Mouse (Mus musculus) kidney, postnatal 0 days (tissue): ENCODE measurements around the gene Gpm6a. TPM values are rescaled to one million over a fixed set of nuclear protein-coding genes. Genes with fewer than 3 reads are reported as not detected.

ENCODE experiments used
- ATAC-seq: fragments of 200-750 bp; cut with Nextera tagmentation; replicated peaks from 2 replicates; pipeline ENCODE4 v1.8.0; 2017; ENCODE audit warnings: low read depth, moderate number of reproducible peaks, moderate TSS enrichment, moderate library complexity; ENCODE audit not compliant: low FRiP score
- DNase-seq: peaks from one replicate; pipeline ENCODE4 v3.0.0-alpha.2; 2016; ENCODE audit warnings: low spot score
- H3K27ac ChIP-seq: fragments of 300-500 bp; sonication (generic); 2 replicates; pipeline ENCODE4 v1.5.1; 2014; ENCODE audit warnings: mild to moderate bottlenecking
- H3K27me3 ChIP-seq: fragments of 300-500 bp; sonication (generic); 2 replicates; pipeline ENCODE4 v1.6.1; 2014; ENCODE audit warnings: low read length, mixed read lengths; ENCODE audit not compliant: insufficient read depth
- H3K36me3 ChIP-seq: fragments of 300-500 bp; sonication (generic); 2 replicates; pipeline ENCODE4 v1.6.1; 2014; ENCODE audit warnings: low read length, mixed read lengths; ENCODE audit not compliant: insufficient read depth
- H3K4me1 ChIP-seq: fragments of 300-500 bp; sonication (generic); replicated peaks from 2 replicates; pipeline ENCODE4 v1.6.1; 2014; ENCODE audit warnings: antibody characterized with exemption, low read length, mixed read lengths; ENCODE audit not compliant: insufficient read depth
- H3K4me2 ChIP-seq: fragments of 300-500 bp; sonication (generic); 2 replicates; pipeline ENCODE4 v1.6.1; 2014; ENCODE audit warnings: mild to moderate bottlenecking, low read length, moderate library complexity, mixed read lengths
- H3K4me3 ChIP-seq: fragments of 300-500 bp; sonication (generic); replicated peaks from 2 replicates; pipeline ENCODE4 v1.5.1; 2014; ENCODE audit warnings: low read depth, low read length
- H3K9ac ChIP-seq: fragments of 300-500 bp; sonication (generic); 2 replicates; pipeline ENCODE4 v1.6.1; 2014; ENCODE audit warnings: low read depth, low read length
- H3K9me3 ChIP-seq: fragments of 300-500 bp; sonication (generic); replicated peaks from 2 replicates; pipeline ENCODE4 v1.6.1; 2016; ENCODE audit warnings: low read length, inconsistent platforms, mixed read lengths
- CTCF ChIP-seq: IDR thresholded peaks from 2 replicates; pipeline ENCODE4 v1.5.1; 2016; ENCODE audit warnings: antibody characterized with exemption, low read depth, mild to moderate bottlenecking, moderate library complexity
- WGBS: fragments of 180-500 bp; shearing (Covaris S2); extraction: QIAGEN DNeasy Blood & Tissue Kit; methylation state at CpG from one replicate; pipeline ENCODE4 v1.1.7; 2014; 5-methylcytosine and 5-hydroxymethylcytosine counted together
- polyA plus RNA-seq: library from polyadenylated mRNA; unstranded; fragments of >200 nt; fragmentation: Nextera tagmentation; extraction: Ambion mirVana; gene quantifications from 2 replicates; pipeline ENCODE4 v1.2.1, GENCODE M21; 2015

Gene Gpm6a
- 41.6 and 43.4 TPM in 2 replicates for polyA plus RNA-seq

DNA sequence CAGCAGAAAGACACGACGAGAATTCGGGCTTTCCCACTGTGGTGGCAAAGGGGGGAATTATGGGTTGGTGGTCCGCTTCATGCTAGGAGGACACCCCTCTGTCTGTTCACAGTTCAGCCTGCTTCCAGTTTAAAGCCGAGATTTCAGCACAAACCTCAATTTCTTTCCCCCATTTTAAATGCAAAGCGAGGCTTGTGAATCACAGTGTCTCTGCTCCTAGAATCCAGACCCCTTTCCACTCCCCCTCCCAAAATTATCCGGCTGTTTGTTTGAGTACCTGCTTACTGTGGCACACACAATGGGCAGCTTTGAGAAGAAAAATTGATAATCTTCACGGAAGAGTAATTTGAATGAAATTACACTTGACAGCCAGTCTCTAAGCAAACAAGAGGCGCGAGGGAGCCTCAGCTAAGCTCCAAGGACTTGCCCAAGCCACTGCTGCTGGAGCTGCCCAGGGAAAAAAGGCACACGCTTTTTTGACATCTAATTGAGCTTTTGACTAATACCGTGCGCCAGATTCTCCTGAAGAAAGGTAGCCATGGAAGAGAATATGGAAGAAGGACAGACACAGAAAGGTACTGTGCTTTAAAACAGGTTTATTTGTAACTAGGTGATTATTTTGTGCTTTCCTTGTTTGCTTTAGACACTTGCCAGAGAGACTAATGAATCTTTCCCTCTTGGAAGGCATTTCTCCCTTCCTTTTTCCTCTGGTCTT is at the start of gene Gpm6a:
TSS of gene Gpm6a (plus strand) at position 103 of the 715 bp plus-strand sequence.
- ATAC-seq: no peak
- Histone ChIP-seq H3K4me3 (no peak within 1 kb of the TSS), H3K27ac (no peak within 1 kb of the TSS), H3K9me3 (no peaks in the 10 kb centered on the region), H3K9ac (no peak within 1 kb of the TSS), H3K36me3 (no peaks in the 10 kb centered on the region), H3K4me1 (no peaks in the 10 kb centered on the region), H3K4me2 (no peak within 1 kb of the TSS), H3K27me3 (no peaks in the 10 kb centered on the region)
- no peak for TF ChIP-seq CTCF
- WGBS: 30% methylated on average over 13 of the region's 13 CpGs
- DNase-seq: no peak

DNA sequence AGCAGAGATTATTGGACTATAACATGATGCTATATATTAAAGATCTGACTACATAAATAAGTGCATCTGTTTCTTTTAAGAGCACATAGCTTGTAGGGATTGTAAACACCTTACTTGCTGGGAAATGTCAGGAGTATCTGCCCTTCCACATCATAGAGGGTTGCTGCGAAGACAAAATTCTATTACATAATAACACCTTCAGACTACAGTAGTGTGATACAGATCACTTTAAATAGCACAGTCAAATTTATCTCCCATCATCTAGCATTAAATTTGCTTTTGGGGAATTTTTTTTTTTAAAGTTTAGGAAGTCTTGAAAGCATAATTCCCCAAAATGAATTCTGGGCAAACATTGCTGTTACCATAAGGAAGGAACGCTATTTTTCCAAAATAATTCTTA is 41.8 kb upstream of the Gpm6a start:
- no peaks in the 10 kb centered on the region for H3K9me3 ChIP-seq
- ATAC-seq: no peak
- no peaks in the 10 kb centered on the region for H3K36me3 ChIP-seq
- 92% methylated on average over 2 of the region's 2 CpGs for whole genome bisulfite sequencing
- no peak for TF ChIP-seq CTCF
- no peaks in the 10 kb centered on the region for H3K27me3 ChIP-seq
- no peak overlapping the region for H3K9ac ChIP-seq
- H3K4me1 ChIP-seq: no peaks in the 10 kb centered on the region
- H3K27ac ChIP-seq: no peak overlapping the region
- no peak overlapping the region for H3K4me3 ChIP-seq
- H3K4me2 ChIP-seq: no peak overlapping the region
- no peak for DNase-seq

DNA sequence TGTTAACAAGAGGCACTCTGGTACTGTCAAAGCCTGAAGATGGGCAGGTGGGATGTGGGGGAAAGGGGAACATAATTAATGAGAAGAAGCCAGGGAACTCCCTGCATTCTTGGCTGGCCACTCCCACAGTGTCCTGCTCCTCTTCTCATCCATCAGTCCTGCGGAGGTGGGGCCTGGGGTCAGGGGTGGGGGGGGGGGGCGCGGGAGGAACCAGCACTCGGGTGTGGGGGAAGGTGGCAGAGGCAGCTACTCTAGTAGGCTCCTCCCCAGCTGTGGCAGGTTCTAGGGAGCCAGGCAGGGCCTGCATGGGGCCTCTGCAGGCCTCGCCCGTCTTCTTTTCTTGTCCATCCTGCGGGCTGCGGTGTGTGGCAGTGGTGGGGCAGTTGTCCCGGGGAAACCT is 36.9 kb upstream of the Gpm6a start:
- no peaks in the 10 kb centered on the region for H3K9me3 ChIP-seq
- no peak overlapping the region for H3K9ac ChIP-seq
- TF ChIP-seq CTCF: no peak
- no peak overlapping the region for H3K4me2 ChIP-seq
- WGBS: 53% methylated on average over 9 of the region's 9 CpGs
- ATAC-seq (peak; percentile 49; the same call in 1 of the 2 replicates), DNase-seq (peak; percentile 3)
- H3K4me3 ChIP-seq: no peak overlapping the region
- H3K27me3 ChIP-seq: no peaks in the 10 kb centered on the region
- H3K27ac ChIP-seq: no peak overlapping the region
- no peaks in the 10 kb centered on the region for H3K4me1 ChIP-seq
- no peaks in the 10 kb centered on the region for H3K36me3 ChIP-seq

DNA sequence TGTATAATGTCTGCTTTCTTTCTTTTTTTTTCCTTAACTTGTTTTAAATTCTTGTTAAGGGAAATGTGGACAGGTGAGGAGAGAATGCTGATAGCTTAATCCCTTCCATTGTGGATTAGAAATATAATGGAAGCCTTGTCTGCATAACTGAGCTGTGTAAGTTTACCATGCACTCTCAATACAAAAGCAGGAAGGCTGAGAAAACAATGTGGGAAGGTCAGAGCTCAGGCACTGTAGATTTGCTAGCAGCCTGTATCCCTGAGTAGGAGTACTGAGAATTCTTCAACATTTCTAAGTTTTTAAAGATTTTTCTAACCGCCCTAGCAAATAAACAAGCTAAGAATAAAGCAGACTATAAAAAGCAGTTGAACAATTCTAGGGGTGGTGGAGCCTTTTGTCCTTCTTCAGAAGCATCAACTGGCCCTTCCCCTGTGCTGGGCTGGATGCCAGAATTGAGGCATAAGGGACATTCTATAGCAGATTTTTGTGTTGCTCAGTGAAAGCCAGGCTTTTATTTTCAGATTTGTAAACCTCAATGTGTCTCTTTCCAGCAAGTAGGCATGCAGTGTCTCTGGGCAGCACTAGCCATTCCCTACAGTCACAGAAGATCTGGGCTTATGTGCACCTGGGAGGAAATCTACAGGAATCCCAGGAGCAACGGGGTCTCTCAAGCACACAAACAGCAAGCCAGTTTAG is 32.3 kb upstream of the Gpm6a start:
- Histone ChIP-seq H3K4me3 (no peak overlapping the region), H3K36me3 (no peaks in the 10 kb centered on the region), H3K27ac (no peak overlapping the region), H3K4me2 (no peak overlapping the region), H3K27me3 (no peaks in the 10 kb centered on the region), H3K9ac (no peak overlapping the region), H3K4me1 (no peaks in the 10 kb centered on the region), H3K9me3 (no peaks in the 10 kb centered on the region)
- WGBS: 63% methylated on average over 2 of the region's 2 CpGs
- no peak for TF ChIP-seq CTCF
- DNase-seq (no peak), ATAC-seq (no peak)

DNA sequence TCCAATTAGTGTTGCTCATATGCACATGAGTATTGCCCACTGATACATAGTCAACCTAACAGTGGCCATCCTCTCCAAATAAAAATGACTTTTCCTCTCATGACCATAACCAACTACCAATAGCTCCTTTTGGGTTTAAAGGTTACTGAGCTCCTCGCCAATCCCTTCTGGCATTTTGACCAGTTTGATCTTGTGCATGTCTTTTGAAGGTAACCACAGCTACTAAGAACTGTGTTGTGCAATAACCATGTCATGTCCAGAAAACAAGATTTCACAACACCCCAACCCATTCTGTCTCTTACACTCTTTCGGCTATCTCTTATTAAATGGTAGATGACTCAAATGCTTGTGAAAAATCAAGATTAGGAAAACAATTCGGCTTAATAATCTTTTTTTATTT is 29.7 kb upstream of the Gpm6a start:
- H3K27me3 ChIP-seq: no peaks in the 10 kb centered on the region
- no peak for ATAC-seq
- H3K4me3 ChIP-seq: no peak overlapping the region
- no peaks in the 10 kb centered on the region for H3K36me3 ChIP-seq
- no peaks in the 10 kb centered on the region for H3K4me1 ChIP-seq
- H3K9ac ChIP-seq: no peak overlapping the region
- no peak for TF ChIP-seq CTCF
- H3K9me3 ChIP-seq: no peaks in the 10 kb centered on the region
- no peak for DNase-seq
- H3K4me2 ChIP-seq: no peak overlapping the region
- 83% methylated on average over 3 of the region's 3 CpGs for WGBS
- no peak overlapping the region for H3K27ac ChIP-seq

DNA sequence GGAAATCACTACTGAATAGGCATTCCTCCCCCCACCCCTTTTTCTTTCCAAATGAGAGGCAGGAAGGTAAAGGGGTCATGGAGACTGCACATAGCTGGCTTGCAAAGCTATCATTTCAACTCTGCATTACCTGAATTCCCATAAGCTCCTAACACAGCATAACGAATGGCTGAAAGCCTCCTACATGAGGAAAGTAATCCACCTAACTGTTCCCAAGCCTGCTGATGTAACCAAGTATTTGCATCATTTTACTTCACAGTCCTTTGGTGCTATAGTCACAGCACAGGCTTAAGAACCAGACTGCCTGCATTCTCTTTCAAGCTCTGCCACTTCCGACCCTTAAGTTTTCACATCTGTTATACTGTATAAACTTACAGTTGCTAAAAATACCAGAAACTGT is 22.3 kb upstream of the Gpm6a start:
- no peaks in the 10 kb centered on the region for H3K9me3 ChIP-seq
- H3K4me3 ChIP-seq: no peak overlapping the region
- no peak overlapping the region for H3K4me2 ChIP-seq
- TF ChIP-seq CTCF: no peak
- no peak overlapping the region for H3K9ac ChIP-seq
- DNase-seq (no peak), ATAC-seq (no peak)
- WGBS: 44% methylated on average over 2 of the region's 2 CpGs
- no peak overlapping the region for H3K27ac ChIP-seq
- no peaks in the 10 kb centered on the region for H3K36me3 ChIP-seq
- H3K4me1 ChIP-seq: no peaks in the 10 kb centered on the region
- H3K27me3 ChIP-seq: no peaks in the 10 kb centered on the region
